Mouse (Mus musculus): ENCODE measurements around the gene Cpxcr1.

Gene Cpxcr1

DNA sequence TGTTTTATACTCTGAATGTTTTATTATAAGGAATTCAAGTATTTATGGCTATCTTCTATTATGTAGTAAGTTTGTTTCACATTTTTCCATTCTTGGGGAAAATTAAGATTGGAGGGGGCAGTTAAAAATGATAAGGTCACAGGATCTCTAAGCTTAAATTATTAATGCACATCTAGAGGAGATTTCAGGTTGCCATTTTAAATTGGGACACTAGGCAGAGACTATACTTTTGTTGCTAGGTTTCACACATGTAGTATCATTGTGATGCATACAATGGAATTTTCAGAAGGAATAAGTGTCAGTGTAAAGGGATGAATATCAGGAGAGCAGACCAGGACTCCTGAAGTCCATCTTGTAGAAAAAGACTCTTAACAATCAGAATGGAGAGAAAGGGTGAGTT is at the start of gene Cpxcr1:
Gene Cpxcr1 (plus strand): TSS at position 301 of the 400 bp plus-strand sequence.
- DNase-seq (ENCODE audit: low read depth, low spot score), result no peak

Data from CD4-positive, CD25-positive, alpha-beta regulatory T cell, adult 2 months (primary cell).